Mouse (Mus musculus) retina, postnatal 1 day (tissue): ENCODE results near the gene Rftn1.

Experiments used
- DNase-seq: peaks from one replicate; pipeline ENCODE4 v3.0.0-alpha.2; 2012

Gene Rftn1

GRCm38 (mm10) chr17:50092848-50093247, 97.6 kb downstream of the Rftn1 start:
- DNase-seq: no peak

- DNase-seq: no peak
Observed at GRCm38 (mm10) chr17:50091829-50092228, 98.6 kb downstream of the Rftn1 start.

GRCm38 (mm10) chr17:50089725-50090124, 100.7 kb downstream of the Rftn1 start:
- no peak for DNase-seq

- DNase-seq: no peak
Observed at GRCm38 (mm10) chr17:50088054-50088453, 102.4 kb downstream of the Rftn1 start.

DNA sequence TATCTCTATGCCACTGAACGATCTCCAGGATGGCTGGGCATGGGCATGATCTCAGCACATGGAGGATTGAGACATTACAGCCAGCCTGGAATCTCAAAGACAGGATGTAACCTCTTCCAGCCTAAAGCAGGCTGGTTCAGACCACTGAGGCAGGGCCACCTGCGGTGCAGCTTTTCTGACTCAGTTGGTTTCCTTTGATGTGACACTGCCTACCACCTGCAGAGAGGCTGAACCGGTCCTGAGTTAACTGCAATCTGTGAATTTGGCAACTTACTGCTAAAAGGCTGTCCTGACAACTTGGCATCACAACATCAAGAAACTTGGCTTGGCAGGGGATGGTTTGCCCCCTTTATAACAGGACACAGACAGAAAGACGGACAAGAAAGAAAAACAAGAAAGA, 103.6 kb downstream of the Rftn1 start:
- DNase-seq: no peak

- DNase-seq: peak; percentile 23
Observed at GRCm38 (mm10) chr17:50084721-50085120, 105.8 kb downstream of the Rftn1 start.

GRCm38 (mm10) chr17:50083937-50084336, 106.5 kb downstream of the Rftn1 start:
- DNase-seq: no peak

GRCm38 (mm10) chr17:50082947-50083346, 107.5 kb downstream of the Rftn1 start:
- no peak for DNase-seq

DNA sequence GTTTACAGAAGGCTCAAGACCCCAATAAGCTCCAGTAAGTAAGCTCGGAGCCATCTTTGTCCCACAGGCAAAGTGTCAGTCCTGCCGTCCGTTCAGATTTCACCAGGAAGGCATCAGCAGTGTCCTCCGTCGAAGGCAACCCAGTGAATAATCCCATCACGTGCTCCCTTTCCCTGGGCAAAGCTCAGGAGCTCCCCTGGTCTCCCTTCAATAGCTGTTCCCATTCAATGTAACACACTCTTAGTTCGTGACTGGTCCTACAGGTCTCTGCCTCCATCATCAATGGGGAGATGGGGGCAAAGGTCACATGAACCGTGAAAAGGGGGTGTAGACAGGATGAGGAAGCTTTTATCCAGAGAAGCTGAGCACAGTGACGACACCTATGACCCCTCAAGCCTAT, 108.8 kb downstream of the Rftn1 start:
- no peak for DNase-seq

DNA sequence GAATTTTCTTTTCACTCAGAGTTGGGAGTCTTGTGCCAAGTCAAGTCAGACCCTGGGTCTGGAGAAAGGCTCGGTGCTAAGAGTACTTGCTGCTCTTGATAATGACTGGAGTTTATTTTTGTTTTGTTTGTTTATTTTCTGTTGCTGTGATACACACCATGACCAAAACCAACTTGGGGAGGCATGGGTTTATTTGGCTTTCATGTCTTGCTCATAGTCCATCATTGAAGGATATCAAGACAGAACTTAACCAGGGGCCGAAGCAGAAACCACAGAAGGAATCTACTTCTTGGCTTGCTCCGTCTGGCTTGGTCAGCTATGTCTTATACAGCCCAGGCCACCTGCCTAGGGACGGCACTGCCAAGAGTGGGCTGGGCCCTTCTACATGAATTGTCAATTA, 109.5 kb downstream of the Rftn1 start:
- DNase-seq: no peak

GRCm38 (mm10) chr17:50078749-50079148, 111.7 kb downstream of the Rftn1 start:
- no peak for DNase-seq

GRCm38 (mm10) chr17:50072982-50073965, 117.2 kb downstream of the Rftn1 start:
- no peak for DNase-seq

- no peak for DNase-seq
Observed at GRCm38 (mm10) chr17:50071602-50071988, 118.9 kb downstream of the Rftn1 start.

GRCm38 (mm10) chr17:50070822-50071601, 119.5 kb downstream of the Rftn1 start:
- no peak for DNase-seq

GRCm38 (mm10) chr17:50069897-50070636, 120.4 kb downstream of the Rftn1 start:
- no peak for DNase-seq

DNA sequence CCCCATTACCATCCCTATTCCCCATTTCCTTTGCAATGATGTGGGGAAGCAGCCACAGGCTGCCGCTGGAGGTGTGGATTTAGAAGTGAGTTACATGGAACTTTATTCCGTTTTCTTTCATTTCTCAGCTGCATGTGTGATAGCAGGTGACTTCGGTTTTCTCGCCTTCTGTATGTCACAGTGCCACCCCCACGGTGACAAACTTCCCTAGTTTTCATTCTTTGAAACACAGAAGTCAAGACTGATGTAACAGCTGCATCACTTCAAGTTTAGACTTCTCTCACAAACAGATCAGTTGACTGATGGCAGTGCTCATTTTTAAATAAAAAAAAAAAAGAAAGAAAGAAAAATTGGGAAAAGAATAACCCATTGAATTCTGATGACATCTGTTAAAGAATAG, 121.3 kb downstream of the Rftn1 start:
- DNase-seq: no peak

GRCm38 (mm10) chr17:50068681-50069138, 121.8 kb downstream of the Rftn1 start:
- DNase-seq: no peak

GRCm38 (mm10) chr17:50067774-50068680, 122.4 kb downstream of the Rftn1 start:
- no peak for DNase-seq

DNA sequence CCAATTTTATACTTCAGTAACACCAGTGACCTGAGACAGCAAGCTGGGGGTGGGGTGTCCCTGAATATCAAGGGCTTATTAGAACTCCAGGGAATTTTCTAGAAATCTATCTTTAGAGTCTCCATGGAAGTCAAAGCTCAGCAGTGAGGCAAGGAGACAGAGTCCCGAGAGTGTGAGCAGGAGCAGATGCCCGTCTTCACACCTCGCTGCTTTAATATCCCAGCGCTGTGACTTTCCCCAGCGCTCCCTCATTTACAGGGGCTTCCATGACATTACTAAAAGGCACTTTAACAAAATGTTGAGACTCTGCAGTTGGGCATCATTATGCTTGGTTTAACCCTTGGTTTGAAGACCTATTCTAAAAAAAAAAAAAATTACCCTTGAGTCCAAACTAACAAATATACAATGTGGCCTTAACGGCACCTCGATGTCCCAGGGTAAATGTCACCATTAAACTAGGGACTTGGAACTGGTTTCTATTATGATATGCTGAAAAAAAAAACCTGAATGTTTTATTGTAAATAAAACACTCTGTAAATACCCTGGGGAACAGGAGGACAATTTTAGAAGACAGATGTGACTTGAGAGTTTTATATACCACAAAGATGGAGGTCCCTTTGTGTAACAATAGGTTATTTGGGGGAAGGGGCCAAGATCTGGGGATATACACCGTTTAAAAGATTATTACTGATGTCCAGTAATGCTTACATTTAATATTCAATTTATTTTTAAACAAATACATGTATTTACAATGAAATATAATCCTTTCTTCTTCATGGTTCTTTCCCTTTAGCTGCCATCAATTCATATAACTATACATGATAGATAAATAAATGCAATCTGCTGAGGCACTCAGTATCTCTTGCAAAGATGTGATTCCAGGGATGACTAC, 123.4 kb downstream of the Rftn1 start:
- no peak for DNase-seq

- no peak for DNase-seq
Observed at GRCm38 (mm10) chr17:50063832-50064627, 126.4 kb downstream of the Rftn1 start.
